Mouse (Mus musculus): ENCODE measurements around the gene D1Ertd622e. TPM values are rescaled to one million over a fixed set of nuclear protein-coding genes. Genes with fewer than 3 reads are reported as not detected.
"Not testable (repeated sequence)": the region's sequence is repeated elsewhere in the genome, so short reads cannot be mapped to it uniquely, and the experiment has no call there.

D1Ertd622e gene
- polyA plus RNA-seq, 1 experiment from 2014 or later, result 48.0 TPM

DNA sequence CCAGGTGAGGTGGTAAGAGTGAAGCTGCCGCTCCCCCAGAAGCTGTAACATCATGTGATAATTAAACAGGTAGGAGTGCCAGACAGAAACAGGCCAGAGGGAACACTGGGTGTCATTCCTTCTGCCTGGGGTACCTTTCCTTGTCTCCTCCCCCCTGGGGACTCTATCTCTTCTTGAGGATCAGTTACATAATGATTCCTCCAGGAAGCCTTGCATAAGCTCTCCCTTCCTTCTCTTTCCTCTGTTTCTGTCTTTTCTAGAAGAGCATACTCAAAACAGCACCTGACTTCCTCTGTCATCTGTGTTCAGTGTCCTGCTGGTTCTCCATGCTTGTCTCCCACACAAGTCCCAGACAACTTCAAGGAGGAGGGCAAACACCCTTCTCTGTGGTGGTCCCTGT lies 46.3 kb downstream of the D1Ertd622e start:
- Histone ChIP-seq H3K9ac (no peak overlapping the region), H3K9me3 (replicated peaks) (no peaks in the 10 kb centered on the region), H3K36me3 (replicated peaks) (no peaks in the 10 kb centered on the region), H3K27ac (replicated peaks) (no peak overlapping the region), H3K4me1 (replicated peaks) (no peaks in the 10 kb centered on the region), H3K27me3 (no peaks in the 10 kb centered on the region), H3K4me3 (replicated peaks) (no peak overlapping the region), H3K4me2 (no peak overlapping the region)
- ATAC-seq (ENCODE audit: insufficient read depth), result no peak
- 76% methylated on average over 1 of the region's 1 CpGs for WGBS (ENCODE audit: insufficient replicate concordance)

DNA sequence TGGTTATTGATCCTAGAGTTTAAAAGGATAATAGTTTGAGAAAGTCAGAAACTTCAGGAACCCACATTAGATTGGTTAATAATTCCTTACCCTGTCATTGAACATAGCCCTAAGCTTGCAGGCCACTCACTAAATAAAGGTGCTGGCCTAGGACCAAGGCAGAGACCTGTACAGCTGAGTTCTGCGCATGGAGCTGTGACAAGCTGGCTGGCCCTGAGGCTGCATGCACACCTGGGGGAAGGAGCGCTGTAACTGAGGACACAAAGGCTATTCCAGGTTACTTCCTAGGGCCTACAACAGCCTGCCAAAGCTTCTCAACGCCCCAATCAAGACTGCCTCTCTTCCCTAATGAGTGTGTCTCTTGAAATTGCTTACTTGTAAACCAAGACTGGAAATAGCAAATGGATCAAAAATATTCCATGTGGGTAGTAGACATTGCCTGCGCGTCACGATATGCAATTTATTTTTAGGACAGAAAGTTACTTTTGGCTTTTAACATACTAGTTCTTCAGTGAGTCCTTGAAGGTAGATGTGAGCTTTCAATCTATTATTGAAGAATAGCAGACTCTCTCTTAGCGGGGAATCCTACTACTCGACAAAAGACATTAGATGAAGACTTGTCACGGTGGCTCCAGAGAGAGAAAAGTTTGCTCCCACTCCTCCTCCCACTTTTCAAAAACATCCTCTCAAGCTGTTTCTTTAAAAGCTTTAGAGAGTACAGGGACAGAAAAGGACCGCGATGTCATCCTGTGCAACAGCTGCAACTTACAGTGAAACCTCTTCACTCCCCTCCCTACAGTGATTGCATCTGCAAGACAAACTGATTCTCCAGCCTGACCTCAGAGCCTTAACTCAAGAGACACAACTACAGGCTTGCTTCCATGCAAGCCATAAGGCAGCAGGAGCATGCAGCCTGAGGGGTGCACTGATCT lies 47.1 kb downstream of the D1Ertd622e start:
- no peaks in the 10 kb centered on the region for H3K9me3 ChIP-seq (replicated peaks)
- no peaks in the 10 kb centered on the region for H3K36me3 ChIP-seq (replicated peaks)
- H3K27me3 ChIP-seq, result no peaks in the 10 kb centered on the region
- H3K4me1 ChIP-seq (replicated peaks), result no peaks in the 10 kb centered on the region
- H3K4me2 ChIP-seq, result no peak overlapping the region
- no peak overlapping the region for H3K4me3 ChIP-seq (replicated peaks)
- no peak overlapping the region for H3K27ac ChIP-seq (replicated peaks)
- ATAC-seq (ENCODE audit: insufficient read depth), result no peak
- no peak overlapping the region for H3K9ac ChIP-seq
- 82% methylated on average over 11 of the region's 11 CpGs for WGBS (ENCODE audit: insufficient replicate concordance)

DNA sequence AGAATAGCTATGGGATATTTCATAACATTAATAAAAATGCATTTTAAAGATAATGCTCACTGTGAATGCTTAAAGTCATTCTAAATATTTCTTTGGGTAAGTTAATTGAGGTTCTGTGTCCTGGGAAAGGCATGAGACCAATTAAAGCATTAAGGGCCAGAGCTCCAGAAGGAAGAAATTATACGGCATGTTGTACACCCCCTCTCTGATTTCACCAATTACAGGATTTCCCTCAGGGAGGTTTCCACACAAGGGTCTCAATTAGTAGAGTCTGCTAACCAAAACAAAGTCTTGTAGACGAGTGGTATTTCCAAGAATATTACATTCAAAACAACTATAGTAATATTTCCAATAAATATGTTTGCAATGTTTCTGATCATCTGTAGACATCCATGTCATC lies 50.1 kb downstream of the D1Ertd622e start:
- no peak for ATAC-seq (ENCODE audit: insufficient read depth)

DNA sequence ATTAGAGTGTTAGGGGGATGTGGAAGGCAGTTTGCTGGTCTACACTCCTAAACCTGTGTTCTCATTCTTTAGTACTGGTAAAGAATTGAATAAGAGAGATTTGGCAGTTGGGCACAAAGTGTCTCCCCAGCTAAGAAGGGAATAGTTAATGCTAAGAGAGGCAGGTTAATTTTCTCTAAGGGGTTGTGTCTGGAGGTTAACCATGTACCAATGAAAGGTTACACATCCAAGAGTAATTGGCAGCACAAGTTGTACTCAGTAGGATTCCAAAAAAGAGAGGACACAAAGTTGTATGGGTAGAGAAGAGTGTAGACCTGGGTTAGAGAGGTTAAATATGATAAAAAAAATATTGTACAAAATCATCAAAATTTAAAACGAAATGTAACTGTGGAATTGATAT lies 58.5 kb downstream of the D1Ertd622e start:
- H3K4me1 ChIP-seq (replicated peaks), result no peaks in the 10 kb centered on the region
- H3K9ac ChIP-seq, result no peak overlapping the region
- no peak overlapping the region for H3K4me3 ChIP-seq (replicated peaks)
- no peaks in the 10 kb centered on the region for H3K36me3 ChIP-seq (replicated peaks)
- 32% methylated on average over 1 of the region's 1 CpGs for WGBS (ENCODE audit: insufficient replicate concordance)
- no peaks in the 10 kb centered on the region for H3K27me3 ChIP-seq
- no peaks in the 10 kb centered on the region for H3K9me3 ChIP-seq (replicated peaks)
- H3K27ac ChIP-seq (replicated peaks), result no peak overlapping the region
- no peak overlapping the region for H3K4me2 ChIP-seq
- no peak for ATAC-seq (ENCODE audit: insufficient read depth)

More for the DNA sequence above, 50.1 kb downstream of the D1Ertd622e start:
- Histone ChIP-seq H3K27me3 (no peaks in the 10 kb centered on the region), H3K9ac (no peak overlapping the region), H3K4me1 (replicated peaks) (no peaks in the 10 kb centered on the region), H3K36me3 (replicated peaks) (no peaks in the 10 kb centered on the region), H3K27ac (replicated peaks) (no peak overlapping the region), H3K4me2 (no peak overlapping the region), H3K9me3 (replicated peaks) (no peaks in the 10 kb centered on the region), H3K4me3 (replicated peaks) (no peak overlapping the region)
- 71% methylated on average over 2 of the region's 2 CpGs for WGBS (ENCODE audit: insufficient replicate concordance)

DNA sequence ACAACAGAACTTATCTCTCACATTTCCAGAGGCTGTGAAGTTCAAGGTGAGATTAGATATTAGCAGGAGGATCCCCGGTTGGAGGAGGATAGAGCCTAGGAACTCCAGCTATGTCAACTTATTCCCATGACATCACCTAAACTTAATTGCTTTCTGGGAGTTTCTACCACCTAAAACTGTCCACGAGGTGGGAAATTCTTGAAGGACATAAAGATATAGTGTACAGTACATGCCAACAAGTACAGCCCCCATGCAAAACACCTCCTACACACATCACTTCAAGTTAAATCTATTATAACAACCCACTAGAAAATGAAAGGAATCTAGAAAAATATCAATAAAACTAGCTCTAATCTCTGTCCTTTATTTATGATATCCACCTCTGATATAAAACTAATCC lies 61.5 kb downstream of the D1Ertd622e start:
- H3K27me3 ChIP-seq, result no peaks in the 10 kb centered on the region
- H3K9me3 ChIP-seq (replicated peaks), result no peaks in the 10 kb centered on the region
- ATAC-seq (ENCODE audit: insufficient read depth), result no peak
- WGBS (ENCODE audit: insufficient replicate concordance), result 43% methylated on average over 2 of the region's 2 CpGs
- H3K4me1 ChIP-seq (replicated peaks), result no peaks in the 10 kb centered on the region
- no peak overlapping the region for H3K27ac ChIP-seq (replicated peaks)
- H3K9ac ChIP-seq, result no peak overlapping the region
- no peaks in the 10 kb centered on the region for H3K36me3 ChIP-seq (replicated peaks)
- H3K4me3 ChIP-seq (replicated peaks), result no peak overlapping the region
- H3K4me2 ChIP-seq, result no peak overlapping the region

DNA sequence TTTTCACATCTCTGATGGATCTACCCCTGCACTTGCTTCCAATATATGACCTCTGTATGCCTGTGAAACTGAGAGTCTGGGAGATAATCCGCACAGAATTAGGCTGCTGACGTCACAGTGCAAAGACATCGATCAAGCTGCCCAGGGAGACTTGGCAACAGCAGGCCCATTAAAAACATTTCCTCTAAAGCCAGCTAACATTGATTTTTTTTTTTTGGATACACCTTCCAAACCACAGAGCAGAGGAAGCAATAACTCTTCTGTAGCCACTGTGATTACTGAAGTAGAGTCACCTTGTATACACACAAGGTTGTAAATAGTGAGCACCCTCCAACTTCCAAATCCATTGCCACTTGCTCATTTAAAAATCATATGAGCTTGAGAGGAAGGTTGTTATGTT lies 62.8 kb downstream of the D1Ertd622e start:
- 83% methylated on average over 3 of the region's 3 CpGs for WGBS (ENCODE audit: insufficient replicate concordance)
- Histone ChIP-seq H3K9me3 (replicated peaks) (no peaks in the 10 kb centered on the region), H3K4me3 (replicated peaks) (no peak overlapping the region), H3K4me1 (replicated peaks) (no peaks in the 10 kb centered on the region), H3K9ac (no peak overlapping the region), H3K27ac (replicated peaks) (no peak overlapping the region), H3K4me2 (no peak overlapping the region), H3K27me3 (no peaks in the 10 kb centered on the region), H3K36me3 (replicated peaks) (no peaks in the 10 kb centered on the region)
- no peak for ATAC-seq (ENCODE audit: insufficient read depth)

DNA sequence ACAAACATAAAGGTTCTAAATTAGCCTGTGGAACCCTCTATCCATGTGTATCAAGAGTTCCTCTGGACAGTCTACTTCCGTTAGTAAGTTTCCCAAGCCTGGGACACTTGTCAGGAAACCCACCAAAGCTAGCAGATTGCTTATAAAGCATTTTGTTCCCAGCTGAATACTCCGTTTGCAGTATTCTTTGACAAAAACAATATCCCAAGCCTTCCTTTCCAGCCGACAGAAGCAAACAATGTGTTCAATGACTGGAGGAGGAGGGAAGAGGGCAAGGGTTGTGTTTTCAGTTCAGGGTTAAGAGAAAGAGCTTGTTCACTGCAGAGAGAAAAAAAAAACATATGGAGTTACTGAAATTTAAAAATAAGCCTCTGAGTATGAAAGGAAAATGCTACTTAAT lies 73.3 kb downstream of the D1Ertd622e start:
- no peak overlapping the region for H3K4me2 ChIP-seq
- H3K4me3 ChIP-seq (replicated peaks), result no peak overlapping the region
- ATAC-seq (ENCODE audit: insufficient read depth), result no peak
- peaks cover 3% of the 10 kb centered on the region; the same call in 1 of the 2 replicates for H3K4me1 ChIP-seq (replicated peaks)
- H3K9me3 ChIP-seq (replicated peaks), result no peaks in the 10 kb centered on the region
- H3K36me3 ChIP-seq (replicated peaks), result no peaks in the 10 kb centered on the region
- no peak overlapping the region for H3K27ac ChIP-seq (replicated peaks)
- no peaks in the 10 kb centered on the region for H3K27me3 ChIP-seq
- 39% methylated on average over 3 of the region's 3 CpGs for whole genome bisulfite sequencing (ENCODE audit: insufficient replicate concordance)
- no peak overlapping the region for H3K9ac ChIP-seq

DNA sequence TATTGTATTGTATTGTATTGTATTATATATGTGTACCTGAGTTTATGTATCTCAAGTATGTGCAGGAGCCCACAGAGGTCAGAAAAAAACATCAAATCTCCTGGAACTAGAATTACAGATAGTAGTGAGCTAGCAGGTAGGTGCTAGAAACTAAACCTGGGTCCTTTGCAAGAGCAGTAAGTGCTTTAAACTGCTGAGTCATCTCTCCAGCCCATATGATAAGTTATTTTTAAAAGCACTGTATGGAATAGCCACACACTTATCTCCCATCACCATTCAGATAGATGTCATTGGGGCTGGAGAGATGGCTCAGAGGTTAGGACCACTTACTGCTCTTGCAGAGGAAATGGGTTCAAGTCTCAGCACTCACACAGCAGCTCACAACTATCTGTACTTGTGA lies 76.8 kb downstream of the D1Ertd622e start:
- Histone ChIP-seq H3K27me3 (no peaks in the 10 kb centered on the region), H3K4me1 (replicated peaks) (peaks cover 3% of the 10 kb centered on the region; the same call in 1 of the 2 replicates), H3K4me3 (replicated peaks) (no peak overlapping the region), H3K9me3 (replicated peaks) (no peaks in the 10 kb centered on the region), H3K9ac (no peak overlapping the region), H3K36me3 (replicated peaks) (no peaks in the 10 kb centered on the region), H3K4me2 (no peak overlapping the region), H3K27ac (replicated peaks) (no peak overlapping the region)
- ATAC-seq (ENCODE audit: insufficient read depth), result no peak

DNA sequence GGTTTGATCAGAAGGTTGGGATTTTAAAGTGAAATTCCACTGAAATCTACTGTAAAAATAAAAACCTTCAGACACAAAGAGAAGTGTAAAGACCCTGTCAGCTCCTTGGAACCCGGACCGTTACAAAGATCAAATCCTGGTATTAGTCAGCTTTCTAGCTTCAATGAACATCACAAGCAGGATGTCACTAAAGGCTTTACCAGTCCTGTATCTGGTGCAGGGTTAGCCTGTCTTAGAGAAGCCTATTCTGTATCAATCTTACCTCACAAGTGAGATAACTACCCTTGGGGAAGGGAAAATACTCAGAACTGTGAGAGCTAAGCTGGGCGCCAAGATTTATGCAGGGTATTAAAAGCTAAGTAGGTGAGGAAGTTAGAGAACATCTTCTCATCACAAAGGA lies 77.7 kb downstream of the D1Ertd622e start:
- 62% methylated on average over 3 of the region's 3 CpGs for WGBS (ENCODE audit: insufficient replicate concordance)
- H3K36me3 ChIP-seq (replicated peaks), result no peaks in the 10 kb centered on the region
- H3K4me2 ChIP-seq, result no peak overlapping the region
- ATAC-seq (ENCODE audit: insufficient read depth), result no peak
- H3K9ac ChIP-seq, result no peak overlapping the region
- H3K27ac ChIP-seq (replicated peaks), result no peak overlapping the region
- peaks cover 3% of the 10 kb centered on the region; the same call in 1 of the 2 replicates for H3K4me1 ChIP-seq (replicated peaks)
- no peak overlapping the region for H3K4me3 ChIP-seq (replicated peaks)
- H3K9me3 ChIP-seq (replicated peaks), result no peaks in the 10 kb centered on the region
- no peaks in the 10 kb centered on the region for H3K27me3 ChIP-seq

DNA sequence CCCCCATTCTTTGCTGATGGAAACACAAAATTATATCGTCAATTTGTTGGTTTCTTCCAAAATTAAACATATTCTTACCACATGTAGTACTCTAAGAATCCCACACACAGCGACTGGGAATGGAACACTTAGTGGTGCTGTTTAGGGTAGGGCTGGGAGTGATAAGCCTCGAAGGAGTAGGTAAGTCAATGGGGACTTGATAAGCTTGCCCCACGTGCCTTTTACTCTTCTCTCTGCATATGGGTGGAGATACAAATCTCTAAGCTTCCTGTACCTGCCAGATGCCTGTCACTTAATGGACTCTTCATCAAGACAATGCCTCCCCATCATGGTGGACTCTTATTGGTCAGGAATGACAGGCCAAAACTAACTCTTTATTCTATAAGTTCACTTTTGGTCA lies 78.8 kb downstream of the D1Ertd622e start:
- Histone ChIP-seq H3K27ac (replicated peaks) (no peak overlapping the region), H3K36me3 (replicated peaks) (no peaks in the 10 kb centered on the region), H3K9me3 (replicated peaks) (no peaks in the 10 kb centered on the region), H3K4me3 (replicated peaks) (no peak overlapping the region), H3K27me3 (no peaks in the 10 kb centered on the region), H3K4me1 (replicated peaks) (peaks cover 3% of the 10 kb centered on the region; the same call in 1 of the 2 replicates), H3K4me2 (no peak overlapping the region), H3K9ac (no peak overlapping the region)
- no peak for ATAC-seq (ENCODE audit: insufficient read depth)
- 44% methylated on average over 4 of the region's 4 CpGs for WGBS (ENCODE audit: insufficient replicate concordance)

DNA sequence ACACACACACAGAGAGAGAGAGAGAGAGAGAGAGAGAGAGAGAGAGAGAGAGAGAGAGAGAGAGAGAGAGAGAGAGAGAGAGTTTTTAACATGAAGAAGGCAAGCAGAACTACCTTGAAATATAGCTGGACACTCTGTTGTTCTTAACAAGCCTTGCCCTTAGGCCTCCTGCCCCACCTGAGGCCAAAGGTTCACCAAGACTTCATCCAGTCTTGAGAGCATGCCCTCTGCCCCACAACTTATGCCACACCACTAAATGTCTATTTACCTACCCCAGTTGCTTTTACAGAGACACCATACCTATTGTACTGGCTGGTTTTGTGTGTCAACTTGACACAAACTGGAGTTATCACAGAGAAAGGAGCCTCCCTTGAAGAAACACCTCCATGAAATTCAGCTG lies 81.2 kb downstream of the D1Ertd622e start:
- H3K4me2 ChIP-seq; H3K27me3 ChIP-seq; H3K9ac ChIP-seq; H3K27ac ChIP-seq (replicated peaks); ATAC-seq (ENCODE audit: insufficient read depth); H3K4me1 ChIP-seq (replicated peaks); H3K9me3 ChIP-seq (replicated peaks); H3K4me3 ChIP-seq (replicated peaks); H3K36me3 ChIP-seq (replicated peaks): not testable (repeated sequence)

DNA sequence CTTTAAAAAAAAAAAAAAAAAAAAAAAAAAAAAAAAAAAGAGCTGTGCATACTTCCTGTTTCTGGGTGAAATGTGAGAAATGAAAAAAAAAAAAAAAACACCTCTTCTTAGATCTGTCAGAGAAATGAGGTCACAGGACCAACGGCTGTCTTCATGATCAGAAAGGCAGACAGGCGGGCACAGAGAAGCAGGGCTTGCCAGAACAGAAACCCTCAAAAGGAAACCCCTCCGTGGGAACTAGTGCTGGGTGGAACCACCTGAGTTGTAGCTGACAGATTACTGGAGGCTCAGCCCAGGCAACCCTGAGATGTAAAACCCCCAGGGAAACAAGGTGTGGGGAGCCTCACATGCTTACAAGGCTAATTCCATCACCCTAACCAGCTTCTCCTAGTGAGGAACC lies 81.6 kb downstream of the D1Ertd622e start:
- Histone ChIP-seq H3K36me3 (replicated peaks) (no peaks in the 10 kb centered on the region), H3K27me3 (no peaks in the 10 kb centered on the region), H3K27ac (replicated peaks) (no peak overlapping the region), H3K4me1 (replicated peaks) (peaks cover 3% of the 10 kb centered on the region; the same call in 1 of the 2 replicates), H3K9ac (no peak overlapping the region), H3K9me3 (replicated peaks) (no peaks in the 10 kb centered on the region), H3K4me2 (no peak overlapping the region), H3K4me3 (replicated peaks) (no peak overlapping the region)
- no peak for ATAC-seq (ENCODE audit: insufficient read depth)
- 38% methylated on average over 3 of the region's 3 CpGs for WGBS (ENCODE audit: insufficient replicate concordance)
